Mouse (Mus musculus): ENCODE data around the gene Podxl2.

Gene Podxl2

GRCm38 (mm10) chr6:88833340-88834140, 41.3 kb downstream of the Podxl2 start:
- in situ Hi-C loops (cut with MboI; ENCODE audit: unreplicated experiment in 2 of 2) = no loop called here

DNA sequence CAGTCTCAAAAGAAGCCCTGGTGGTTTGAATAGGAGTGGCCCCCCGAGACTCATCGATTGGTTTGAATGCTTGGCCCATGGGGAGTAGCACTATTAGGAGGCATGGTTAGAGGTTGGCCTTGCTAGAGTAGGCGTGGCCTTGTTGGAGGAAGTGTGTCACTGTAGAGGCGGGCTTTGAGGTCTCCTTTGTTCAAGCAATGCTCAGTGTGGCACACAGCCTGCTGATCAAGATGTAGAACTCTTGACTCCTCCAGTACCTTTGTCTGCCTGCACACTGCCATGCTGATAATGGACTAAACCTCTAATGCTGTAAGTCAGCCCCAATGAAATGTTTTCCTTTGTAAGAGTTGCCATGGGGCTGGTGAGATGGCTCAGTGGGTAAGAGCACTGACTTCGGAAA, 42.2 kb downstream of the Podxl2 start:
- in situ Hi-C loops (cut with MboI; ENCODE audit: unreplicated experiment in 2 of 2) = no loop called here

GRCm38 (mm10) chr6:88831456-88831855, 43.4 kb downstream of the Podxl2 start:
- in situ Hi-C loops (cut with MboI; ENCODE audit: unreplicated experiment in 2 of 2) = no loop called here

DNA sequence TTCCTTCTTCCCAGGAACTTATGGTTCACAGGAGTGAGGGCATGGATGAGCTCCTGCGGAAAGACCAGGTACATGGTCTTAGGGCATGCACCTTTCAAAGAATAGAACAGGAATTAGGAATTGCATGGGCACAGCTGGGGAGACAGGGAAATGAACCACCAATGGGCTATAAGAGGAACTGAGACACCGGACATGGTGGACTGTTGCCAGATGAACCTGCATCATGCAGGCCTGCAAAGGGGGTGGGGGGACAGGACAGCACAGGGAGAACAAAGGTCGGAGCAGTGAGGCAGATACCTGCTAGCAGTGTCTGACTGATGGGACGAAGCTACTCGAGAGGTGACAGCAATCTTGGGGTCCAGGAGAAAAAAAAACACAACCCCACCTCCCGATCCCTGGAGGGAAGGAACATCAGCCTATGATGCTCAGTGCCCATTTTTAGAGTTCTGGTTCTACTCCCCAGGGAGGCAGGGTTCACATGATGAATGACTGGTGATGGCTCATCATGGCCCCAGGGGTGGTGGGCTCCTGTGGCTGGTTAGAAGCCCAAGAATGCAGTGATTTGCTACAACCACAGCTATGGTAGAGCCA, 44.6 kb downstream of the Podxl2 start:
- in situ Hi-C loops (cut with MboI; ENCODE audit: unreplicated experiment in 2 of 2) = no loop called here

DNA sequence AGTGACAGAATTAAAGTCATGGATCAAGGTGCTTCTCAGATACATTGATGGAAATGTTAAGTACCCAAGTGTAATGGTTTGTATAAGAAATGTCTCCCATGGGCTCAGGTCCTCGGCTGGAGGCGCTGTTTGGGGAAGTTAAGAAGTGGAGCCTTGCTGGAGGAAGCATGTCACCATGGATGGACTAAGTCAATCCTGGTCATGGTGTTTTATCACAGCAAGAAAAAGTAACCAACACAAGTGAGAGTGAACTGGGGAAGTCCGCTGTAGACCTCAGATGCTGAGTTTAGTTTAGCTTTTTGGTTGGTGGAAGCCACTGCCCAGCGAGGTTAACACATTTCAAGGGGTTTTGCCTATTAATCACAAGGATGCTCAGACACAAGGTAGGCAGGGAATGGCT, 45.3 kb downstream of the Podxl2 start:
- in situ Hi-C loops (cut with MboI; ENCODE audit: unreplicated experiment in 2 of 2) = loop anchor here in 1 of 2 experiments (5.0 kb wide), 1 partner anchor 242 kb away; no protein-coding TSS in a partner anchor

DNA sequence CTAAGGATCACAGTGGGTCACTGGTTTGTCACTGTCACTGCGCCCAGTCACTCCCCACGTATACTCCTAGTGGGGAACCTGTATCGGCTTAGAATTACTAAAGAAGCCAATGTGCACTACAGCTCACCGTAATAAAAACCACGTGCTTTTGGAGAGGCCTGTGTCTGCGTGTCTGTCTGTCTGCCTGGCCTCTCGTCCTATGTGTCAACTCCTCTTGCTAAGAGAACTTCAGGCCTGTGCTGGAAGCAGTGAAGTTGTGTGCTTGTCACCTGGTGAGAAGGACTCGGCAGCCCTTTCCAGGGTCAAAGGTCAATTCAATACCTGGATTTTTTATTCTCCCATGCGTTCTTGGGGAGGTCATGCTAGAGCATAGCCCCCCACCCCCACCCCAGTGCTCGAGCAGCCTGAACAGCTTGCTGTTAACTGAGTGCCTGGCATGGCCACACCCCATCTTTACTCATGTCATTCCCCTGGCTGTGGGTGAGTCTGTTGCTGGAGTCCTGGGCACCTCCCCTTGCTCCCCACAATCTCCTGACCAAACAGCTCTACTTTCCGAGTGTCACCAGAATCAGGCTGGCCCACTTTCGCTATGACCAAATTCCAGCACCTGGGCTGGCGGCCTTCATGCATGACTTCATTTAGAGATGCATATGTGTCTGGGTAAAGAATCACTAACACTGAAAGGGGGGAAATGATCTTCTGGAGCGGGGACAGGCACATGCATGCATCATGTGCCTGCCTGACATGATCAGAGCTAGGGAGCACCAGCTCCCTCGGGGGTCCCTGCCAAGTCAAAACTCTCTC, 46.4 kb downstream of the Podxl2 start:
- in situ Hi-C loops (cut with MboI; ENCODE audit: unreplicated experiment in 2 of 2) = loop anchor here in 1 of 2 experiments (5.0 kb wide), 1 partner anchor 241 kb away; no protein-coding TSS in a partner anchor

DNA sequence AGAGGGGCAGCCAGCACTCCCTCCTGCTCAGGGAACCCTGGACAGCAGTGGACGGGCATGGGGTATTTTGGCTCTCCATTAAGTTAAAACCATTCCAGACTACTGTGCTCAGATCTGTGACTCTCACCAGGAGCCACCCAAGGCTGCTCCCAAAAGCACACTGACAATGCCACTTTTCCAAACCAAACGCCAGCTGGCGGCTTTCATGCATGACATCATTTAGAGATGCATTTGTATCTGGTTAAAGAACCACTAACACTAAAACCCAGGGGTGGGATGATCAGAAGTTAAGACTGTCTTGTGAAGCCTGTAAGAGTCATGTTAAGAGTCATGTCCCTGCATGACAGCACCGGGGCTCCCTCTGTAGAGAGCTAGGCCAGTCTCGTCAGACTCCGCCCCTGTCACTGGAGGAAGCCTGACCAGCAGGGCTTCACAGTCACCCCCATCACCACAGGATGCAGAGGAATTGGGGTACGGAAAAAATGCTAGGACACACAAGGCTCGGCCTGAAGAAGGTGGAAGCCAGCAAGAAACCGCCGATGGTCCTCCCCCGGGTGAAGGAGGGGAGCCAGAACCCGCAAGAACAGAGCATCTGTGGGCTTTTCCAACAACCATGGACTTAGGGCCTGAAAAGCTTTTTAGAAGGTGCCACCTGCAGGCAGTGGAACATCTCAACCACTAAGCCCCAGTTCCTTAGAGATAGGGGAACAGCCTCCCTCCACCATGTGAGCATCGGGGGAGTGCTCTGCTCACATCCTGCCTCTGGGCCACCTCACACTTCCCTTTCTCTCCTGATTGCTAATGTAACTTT, 47.2 kb downstream of the Podxl2 start:
- in situ Hi-C loops (cut with MboI; ENCODE audit: unreplicated experiment in 2 of 2) = loop anchor here in 1 of 2 experiments (5.0 kb wide), 1 partner anchor 240 kb away; no protein-coding TSS in a partner anchor

DNA sequence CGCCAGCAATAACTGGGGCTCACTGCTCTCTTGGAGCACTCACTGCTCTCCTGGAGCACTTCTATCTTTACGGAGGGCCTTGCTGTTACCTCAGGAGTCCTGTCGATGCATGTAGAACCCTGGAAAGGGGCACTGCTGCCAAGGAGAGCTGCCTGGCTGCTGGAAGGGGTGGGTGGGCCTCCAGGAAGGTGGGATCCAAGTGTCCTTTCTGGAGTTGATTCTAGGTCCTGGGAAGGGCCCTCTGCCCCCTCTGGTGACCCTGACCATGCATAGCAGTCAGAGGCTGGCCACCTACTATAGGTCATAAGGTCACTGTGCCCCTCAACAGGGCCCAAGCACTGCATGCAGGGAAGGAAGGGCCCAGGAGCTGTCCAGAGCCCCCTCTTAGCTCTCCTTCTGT, 47.9 kb downstream of the Podxl2 start:
- in situ Hi-C loops (cut with MboI; ENCODE audit: unreplicated experiment in 2 of 2) = loop anchor here in 1 of 2 experiments (5.0 kb wide), 1 partner anchor 240 kb away; no protein-coding TSS in a partner anchor

- in situ Hi-C loops (cut with MboI; ENCODE audit: unreplicated experiment in 2 of 2) = loop anchor here in 1 of 2 experiments (5.0 kb wide), 1 partner anchor 239 kb away; no protein-coding TSS in a partner anchor
These were observed 48.3 kb downstream of the Podxl2 start for GRCm38 (mm10) chr6:88826545-88826944.

DNA sequence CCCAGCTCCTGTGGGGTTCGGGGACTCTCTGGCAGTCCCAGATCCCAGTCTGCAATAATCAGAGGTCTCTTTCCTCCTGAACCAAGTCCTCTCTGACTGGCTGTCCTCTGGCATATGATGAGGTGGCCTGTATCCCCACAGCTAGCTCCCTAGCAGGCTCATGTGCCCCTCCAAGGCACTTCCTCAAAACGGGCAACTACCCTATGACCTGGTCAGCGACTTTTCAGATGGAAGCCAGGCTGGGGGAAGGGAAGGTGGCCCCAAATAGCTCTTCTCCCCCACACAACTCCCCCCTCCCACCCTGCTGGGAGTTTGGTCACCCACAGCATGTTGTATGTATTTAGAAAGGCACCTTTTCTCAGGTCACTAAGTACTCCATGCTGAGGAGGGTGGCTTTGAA, 48.8 kb downstream of the Podxl2 start:
- in situ Hi-C loops (cut with MboI; ENCODE audit: unreplicated experiment in 2 of 2) = loop anchor here in 1 of 2 experiments (5.0 kb wide), 1 partner anchor 239 kb away; no protein-coding TSS in a partner anchor

GRCm38 (mm10) chr6:88824183-88824582, 50.7 kb downstream of the Podxl2 start:
- in situ Hi-C loops (cut with MboI; ENCODE audit: unreplicated experiment in 2 of 2) = no loop called here

DNA sequence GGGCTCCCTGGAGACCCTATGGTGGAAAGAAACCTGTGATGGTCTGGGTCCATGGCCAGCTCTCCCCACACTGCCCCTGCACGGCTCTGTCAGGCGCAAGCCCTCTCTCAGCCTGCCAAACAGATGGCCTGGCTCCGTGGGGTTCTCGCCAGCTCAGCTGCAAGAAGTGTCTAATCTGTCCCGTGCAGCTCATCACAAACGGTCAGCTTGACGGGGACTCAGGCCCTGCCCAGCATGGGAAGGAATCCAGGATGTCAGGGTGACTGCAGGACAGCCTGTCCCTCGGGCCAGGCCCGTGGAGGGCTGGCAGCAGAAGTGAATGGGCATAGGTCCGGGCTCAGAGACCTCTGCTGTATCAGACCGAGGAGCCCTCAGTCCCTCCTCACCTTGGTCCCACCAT, 52.9 kb downstream of the Podxl2 start:
- in situ Hi-C loops (cut with MboI; ENCODE audit: unreplicated experiment in 2 of 2) = no loop called here

DNA sequence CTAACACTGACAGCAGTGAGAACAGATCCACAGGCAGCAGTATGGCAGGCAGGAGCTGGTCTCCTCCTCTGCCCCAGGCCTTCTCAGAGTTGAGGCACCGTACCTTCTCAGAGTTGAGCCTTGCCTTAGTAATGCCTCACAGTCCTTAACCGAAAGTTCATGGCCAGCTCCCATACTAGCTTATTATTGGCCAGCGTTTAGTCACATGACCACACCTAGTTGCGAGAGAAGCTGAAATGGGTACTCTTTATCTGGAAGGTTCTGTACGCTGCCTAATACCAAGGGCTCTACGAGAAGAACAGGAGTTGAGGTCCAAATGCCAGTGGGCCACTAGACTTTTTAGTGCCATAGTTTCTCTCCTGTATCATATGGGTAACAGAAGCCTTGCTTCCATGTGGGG, 53.5 kb downstream of the Podxl2 start:
- in situ Hi-C loops (cut with MboI; ENCODE audit: unreplicated experiment in 2 of 2) = no loop called here

GRCm38 (mm10) chr6:88820853-88821252, 54.0 kb downstream of the Podxl2 start:
- in situ Hi-C loops (cut with MboI; ENCODE audit: unreplicated experiment in 2 of 2) = no loop called here

DNA sequence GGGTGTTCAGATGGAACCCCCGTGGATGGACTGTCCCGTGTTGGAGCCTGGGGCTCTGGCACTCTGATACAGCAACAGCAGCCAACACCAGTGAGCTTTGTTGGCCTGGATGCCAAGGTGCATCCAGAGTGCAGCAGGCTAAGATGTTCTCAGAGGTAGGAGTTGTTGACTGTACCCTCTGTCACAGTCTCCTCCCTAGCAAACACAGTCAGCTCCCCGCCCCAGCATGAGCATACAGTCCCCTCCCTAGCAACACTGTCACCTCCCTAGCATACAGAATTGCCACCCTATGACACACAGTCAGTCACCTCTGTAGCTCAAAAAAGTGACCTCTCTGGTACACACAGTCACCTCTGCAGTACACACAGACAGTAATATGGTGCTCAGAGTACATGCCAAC, 57.9 kb downstream of the Podxl2 start:
- in situ Hi-C loops (cut with MboI; ENCODE audit: unreplicated experiment in 2 of 2) = no loop called here

GRCm38 (mm10) chr6:88815489-88815888, 59.4 kb downstream of the Podxl2 start:
- in situ Hi-C loops (cut with MboI; ENCODE audit: unreplicated experiment in 2 of 2) = no loop called here

GRCm38 (mm10) chr6:88815036-88815435, 59.8 kb downstream of the Podxl2 start:
- in situ Hi-C loops (cut with MboI; ENCODE audit: unreplicated experiment in 2 of 2) = no loop called here

GRCm38 (mm10) chr6:88813832-88814231, 61.0 kb downstream of the Podxl2 start:
- in situ Hi-C loops (cut with MboI; ENCODE audit: unreplicated experiment in 2 of 2) = loop anchor here (5.0 kb wide), 2 partner anchors 87 to 92 kb away; partner anchors contain the start of gene Mgll (in 1 of the 2)

GRCm38 (mm10) chr6:88812886-88813285, 62.0 kb downstream of the Podxl2 start:
- in situ Hi-C loops (cut with MboI; ENCODE audit: unreplicated experiment in 2 of 2) = loop anchor here (5.0 kb wide), 2 partner anchors 86 to 91 kb away; partner anchors contain the start of gene Mgll (in 1 of the 2)
